Mouse (Mus musculus) testis, postnatal 10 days (tissue): Measurements from ENCODE around the gene Prps1l1.

Source experiments
- DNase-seq: peaks from one replicate; pipeline ENCODE4 v3.0.0; 2021; ENCODE audit warnings: low spot score

The Prps1l1 gene

DNA sequence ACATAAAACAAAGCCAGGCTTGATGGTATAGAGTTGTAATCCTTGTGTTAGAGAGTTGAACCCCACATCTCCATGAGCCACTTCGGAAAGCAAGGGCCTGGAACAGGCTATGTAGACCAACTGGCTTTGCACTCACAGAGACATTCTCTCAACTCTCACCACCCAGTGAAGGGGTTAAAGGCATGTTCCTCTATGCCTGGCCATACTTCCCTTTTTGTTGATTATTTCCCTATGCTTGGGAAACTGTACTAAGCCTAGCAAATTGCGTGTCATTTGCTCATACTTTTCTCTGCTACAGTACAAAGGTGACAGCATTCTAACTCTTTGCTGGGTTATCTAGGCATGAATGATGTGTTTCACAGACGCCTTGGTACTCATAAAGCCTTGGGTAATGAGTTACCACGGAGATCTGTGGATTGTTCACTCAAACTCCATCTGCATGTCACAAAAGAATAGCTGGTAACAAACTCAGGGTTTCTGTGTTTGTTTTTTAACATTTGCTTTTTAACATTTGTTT, 41.4 kb downstream of the Prps1l1 start:
- DNase-seq: no peak

DNA sequence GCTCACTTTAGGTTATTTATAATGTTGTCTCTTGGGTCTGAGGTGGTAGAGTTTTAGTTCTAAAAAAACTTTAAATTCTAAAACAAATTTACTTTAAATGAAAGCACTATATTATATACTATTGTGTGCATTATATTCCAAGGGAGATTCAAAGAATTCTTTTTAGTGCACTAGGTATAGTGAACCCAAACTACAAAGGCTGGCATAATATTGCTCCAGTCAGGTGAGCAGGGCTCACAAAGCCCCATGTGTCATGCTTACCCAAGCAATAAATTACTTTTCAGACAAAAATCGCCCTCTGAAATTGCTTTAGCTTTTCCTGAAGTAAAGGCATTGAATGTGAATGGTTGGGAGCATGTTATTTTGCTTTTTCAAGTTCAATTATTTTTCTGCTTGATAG, 43.0 kb downstream of the Prps1l1 start:
- no peak for DNase-seq
